Mouse (Mus musculus): ENCODE measurements around the gene Pkd1. TPM values are rescaled to one million over a fixed set of nuclear protein-coding genes. Genes with fewer than 3 reads are reported as not detected.

Gene Pkd1
- polyA plus RNA-seq, 1 experiment from 2014 or later: 21.3 TPM

GRCm38 (mm10) chr17:24596471-24597183 lies 47.0 kb downstream of the Pkd1 start:
- ATAC-seq (replicated peaks; ENCODE audit: low FRiP score): no peak
- Histone ChIP-seq H3K4me3 (replicated peaks) (no peak overlapping the region), H3K9me3 (replicated peaks) (no peaks in the 10 kb centered on the region), H3K27ac (no peak overlapping the region), H3K9ac (no peak overlapping the region), H3K27me3 (no peaks in the 10 kb centered on the region), H3K4me1 (no peaks in the 10 kb centered on the region), H3K4me2 (no peak overlapping the region), H3K36me3 (peaks cover 100% of the 10 kb centered on the region)
- 85% methylated on average over 19 of the region's 19 CpGs for WGBS

GRCm38 (mm10) chr17:24597989-24598388 lies 48.4 kb downstream of the Pkd1 start:
- H3K27me3 ChIP-seq: no peaks in the 10 kb centered on the region
- no peak overlapping the region for H3K27ac ChIP-seq
- H3K4me2 ChIP-seq: no peak overlapping the region
- H3K4me1 ChIP-seq: no peaks in the 10 kb centered on the region
- H3K36me3 ChIP-seq: peaks cover 100% of the 10 kb centered on the region
- 91% methylated on average over 3 of the region's 3 CpGs for WGBS
- no peak for ATAC-seq (replicated peaks; ENCODE audit: low FRiP score)
- H3K9me3 ChIP-seq (replicated peaks): no peaks in the 10 kb centered on the region
- H3K9ac ChIP-seq: no peak overlapping the region
- H3K4me3 ChIP-seq (replicated peaks): no peak overlapping the region

GRCm38 (mm10) chr17:24600502-24600901 lies 50.9 kb downstream of the Pkd1 start:
- H3K27me3 ChIP-seq: no peaks in the 10 kb centered on the region
- H3K27ac ChIP-seq: no peak overlapping the region
- 94% methylated on average over 4 of the region's 4 CpGs for WGBS
- H3K4me3 ChIP-seq (replicated peaks): no peak overlapping the region
- no peak overlapping the region for H3K9ac ChIP-seq
- H3K9me3 ChIP-seq (replicated peaks): no peaks in the 10 kb centered on the region
- H3K36me3 ChIP-seq: peaks cover 99% of the 10 kb centered on the region
- ATAC-seq (replicated peaks; ENCODE audit: low FRiP score): no peak
- H3K4me1 ChIP-seq: no peaks in the 10 kb centered on the region
- H3K4me2 ChIP-seq: no peak overlapping the region

- 89% methylated on average over 8 of the region's 8 CpGs for WGBS
- no peak overlapping the region for H3K9ac ChIP-seq
- peaks cover 99% of the 10 kb centered on the region for H3K36me3 ChIP-seq
- no peaks in the 10 kb centered on the region for H3K4me1 ChIP-seq
- no peak overlapping the region for H3K4me3 ChIP-seq (replicated peaks)
- no peak overlapping the region for H3K4me2 ChIP-seq
- no peaks in the 10 kb centered on the region for H3K27me3 ChIP-seq
- H3K27ac ChIP-seq: no peak overlapping the region
- ATAC-seq (replicated peaks; ENCODE audit: low FRiP score): no peak
- H3K9me3 ChIP-seq (replicated peaks): no peaks in the 10 kb centered on the region
Observed at GRCm38 (mm10) chr17:24603961-24604360, 54.3 kb downstream of the Pkd1 start.

GRCm38 (mm10) chr17:24604557-24604956 lies 54.9 kb downstream of the Pkd1 start:
- no peaks in the 10 kb centered on the region for H3K9me3 ChIP-seq (replicated peaks)
- WGBS: 82% methylated on average over 3 of the region's 3 CpGs
- H3K36me3 ChIP-seq: peaks cover 94% of the 10 kb centered on the region
- H3K4me1 ChIP-seq: no peaks in the 10 kb centered on the region
- H3K27ac ChIP-seq: no peak overlapping the region
- no peaks in the 10 kb centered on the region for H3K27me3 ChIP-seq
- H3K4me3 ChIP-seq (replicated peaks): no peak overlapping the region
- ATAC-seq (replicated peaks; ENCODE audit: low FRiP score): no peak
- no peak overlapping the region for H3K9ac ChIP-seq
- H3K4me2 ChIP-seq: no peak overlapping the region

GRCm38 (mm10) chr17:24608370-24608769 lies 58.7 kb downstream of the Pkd1 start:
- no peak for ATAC-seq (replicated peaks; ENCODE audit: low FRiP score)
- H3K36me3 ChIP-seq: peaks cover 68% of the 10 kb centered on the region
- H3K9ac ChIP-seq: no peak overlapping the region
- H3K27ac ChIP-seq: no peak overlapping the region
- H3K27me3 ChIP-seq: no peaks in the 10 kb centered on the region
- no peaks in the 10 kb centered on the region for H3K9me3 ChIP-seq (replicated peaks)
- no peak overlapping the region for H3K4me3 ChIP-seq (replicated peaks)
- no peak overlapping the region for H3K4me2 ChIP-seq
- 94% methylated on average over 4 of the region's 4 CpGs for WGBS
- H3K4me1 ChIP-seq: no peaks in the 10 kb centered on the region

GRCm38 (mm10) chr17:24608874-24609273 lies 59.2 kb downstream of the Pkd1 start:
- ATAC-seq (replicated peaks; ENCODE audit: low FRiP score): 0 out of 2 replicates have a peak, but pooled peaks have one; percentile 46
- H3K36me3 ChIP-seq: peaks cover 68% of the 10 kb centered on the region
- no peaks in the 10 kb centered on the region for H3K9me3 ChIP-seq (replicated peaks)
- no peaks in the 10 kb centered on the region for H3K27me3 ChIP-seq
- H3K27ac ChIP-seq: no peak overlapping the region
- no peaks in the 10 kb centered on the region for H3K4me1 ChIP-seq
- H3K4me2 ChIP-seq: no peak overlapping the region
- no peak overlapping the region for H3K4me3 ChIP-seq (replicated peaks)
- WGBS: 96% methylated on average over 8 of the region's 8 CpGs
- H3K9ac ChIP-seq: no peak overlapping the region

- no peak for ATAC-seq (replicated peaks; ENCODE audit: low FRiP score)
- Histone ChIP-seq H3K9me3 (replicated peaks) (no peaks in the 10 kb centered on the region), H3K36me3 (peaks cover 68% of the 10 kb centered on the region)
Observed at GRCm38 (mm10) chr17:24610711-24611110, 61.1 kb downstream of the Pkd1 start.

GRCm38 (mm10) chr17:24617561-24618194 lies 68.0 kb downstream of the Pkd1 start:
- peaks cover 95% of the 10 kb centered on the region for H3K36me3 ChIP-seq
- H3K9me3 ChIP-seq (replicated peaks): no peaks in the 10 kb centered on the region
- H3K9ac ChIP-seq: no peak overlapping the region
- H3K4me1 ChIP-seq: no peaks in the 10 kb centered on the region
- H3K27ac ChIP-seq: no peak overlapping the region
- H3K4me2 ChIP-seq: no peak overlapping the region
- ATAC-seq (replicated peaks; ENCODE audit: low FRiP score): peak; percentile 29; the same call in 1 of the 2 replicates
- no peaks in the 10 kb centered on the region for H3K27me3 ChIP-seq
- WGBS: 85% methylated on average over 14 of the region's 14 CpGs
- H3K4me3 ChIP-seq (replicated peaks): no peak overlapping the region

More at GRCm38 (mm10) chr17:24610711-24611110, 61.1 kb downstream of the Pkd1 start:
- no peak overlapping the region for H3K4me3 ChIP-seq (replicated peaks)
- no peak overlapping the region for H3K9ac ChIP-seq
- 71% methylated on average over 2 of the region's 2 CpGs for WGBS
- no peaks in the 10 kb centered on the region for H3K27me3 ChIP-seq
- no peak overlapping the region for H3K4me2 ChIP-seq
- no peak overlapping the region for H3K27ac ChIP-seq
- no peaks in the 10 kb centered on the region for H3K4me1 ChIP-seq

- no peaks in the 10 kb centered on the region for H3K27me3 ChIP-seq
- no peak overlapping the region for H3K4me3 ChIP-seq (replicated peaks)
- peaks cover 99% of the 10 kb centered on the region for H3K36me3 ChIP-seq
- H3K27ac ChIP-seq: no peak overlapping the region
- no peak overlapping the region for H3K9ac ChIP-seq
- H3K4me2 ChIP-seq: no peak overlapping the region
- H3K4me1 ChIP-seq: 0 out of 2 replicates have a peak, but pooled peaks cover 6% of the 10 kb centered on the region
- no peak for ATAC-seq (replicated peaks; ENCODE audit: low FRiP score)
- H3K9me3 ChIP-seq (replicated peaks): no peaks in the 10 kb centered on the region
- WGBS: 94% methylated on average over 8 of the region's 8 CpGs
Observed at GRCm38 (mm10) chr17:24625472-24625871, 75.8 kb downstream of the Pkd1 start.

GRCm38 (mm10) chr17:24628646-24629045 lies 79.0 kb downstream of the Pkd1 start:
- Histone ChIP-seq H3K4me1 (peaks cover 21% of the 10 kb centered on the region), H3K9ac (no peak overlapping the region), H3K9me3 (replicated peaks) (no peaks in the 10 kb centered on the region), H3K4me2 (no peak overlapping the region), H3K27ac (no peak overlapping the region), H3K4me3 (replicated peaks) (no peak overlapping the region), H3K27me3 (no peaks in the 10 kb centered on the region), H3K36me3 (peaks cover 74% of the 10 kb centered on the region)
- WGBS: 59% methylated on average over 5 of the region's 5 CpGs
- no peak for ATAC-seq (replicated peaks; ENCODE audit: low FRiP score)

- no peak for ATAC-seq (replicated peaks; ENCODE audit: low FRiP score)
- Histone ChIP-seq H3K4me3 (replicated peaks) (no peak overlapping the region), H3K4me2 (no peak overlapping the region), H3K36me3 (peaks cover 59% of the 10 kb centered on the region), H3K27me3 (no peaks in the 10 kb centered on the region), H3K27ac (no peak overlapping the region), H3K9me3 (replicated peaks) (no peaks in the 10 kb centered on the region), H3K9ac (no peak overlapping the region), H3K4me1 (peaks cover 30% of the 10 kb centered on the region)
- 89% methylated on average over 14 of the region's 14 CpGs for WGBS
Observed at GRCm38 (mm10) chr17:24630072-24630471, 80.4 kb downstream of the Pkd1 start.
